Mouse (Mus musculus): ENCODE data around the gene Trim24.
"Not testable (repeated sequence)": the region's sequence is repeated elsewhere in the genome, so short reads cannot be mapped to it uniquely, and the experiment has no call there.

GRCm38 (mm10) chr6:37825331-37826115, 45.1 kb upstream of the Trim24 start:
- TF ChIP-seq CHD2 (IDR thresholded peaks at IDR 0.05; ENCODE audit: low read depth, low read length) (peak; percentile 82), MAFK (IDR thresholded peaks at IDR 0.05; ENCODE audit: insufficient read depth, low read depth, low read length) (0 out of 2 replicates have a peak, but pooled peaks have one; percentile 28)
- TF ChIP-seq ZNF384 (IDR thresholded peaks at IDR 0.05; ENCODE audit: low read depth, low read length); HCFC1 (IDR thresholded peaks at IDR 0.05; ENCODE audit: borderline replicate concordance, insufficient read depth, low read length); ZC3H11A (IDR thresholded peaks at IDR 0.05; ENCODE audit: borderline replicate concordance, low read depth, low read length): not testable (repeated sequence)

All from ES-E14 (cell line).